Mouse (Mus musculus) embryonic facial prominence, embryonic 11.5 days (tissue): ENCODE measurements around the gene Adm2. TPM values are rescaled to one million over a fixed set of nuclear protein-coding genes. Genes with fewer than 3 reads are reported as not detected.

Experiments used
- ATAC-seq: fragments of 200-750 bp; cut with Nextera tagmentation; replicated peaks from 2 replicates; pipeline ENCODE4 v1.8.0; 2017; ENCODE audit warnings: low read depth; ENCODE audit not compliant: insufficient number of reproducible peaks, low FRiP score, low TSS enrichment
- DNase-seq: peaks from one replicate; pipeline ENCODE4 v3.0.0-alpha.2; 2015; ENCODE audit warnings: low spot score
- H3K27ac ChIP-seq: fragments of 300-500 bp; sonication (generic); replicated peaks from 2 replicates; pipeline ENCODE4 v1.5.1; 2014; ENCODE audit warnings: mild to moderate bottlenecking, low read depth, low read length, control low read depth
- H3K27me3 ChIP-seq: fragments of 300-500 bp; sonication (generic); 2 replicates; pipeline ENCODE4 v1.6.1; 2014; ENCODE audit warnings: mild to moderate bottlenecking, low read length, moderate library complexity, mixed read lengths; ENCODE audit not compliant: control insufficient read depth, insufficient read depth
- H3K36me3 ChIP-seq: fragments of 300-500 bp; sonication (generic); replicated peaks from 2 replicates; pipeline ENCODE4 v1.6.1; 2014; ENCODE audit warnings: low read depth, mild to moderate bottlenecking, low read length, moderate library complexity, mixed read lengths; ENCODE audit not compliant: control insufficient read depth, insufficient read depth
- H3K4me1 ChIP-seq: fragments of 300-500 bp; sonication (generic); 2 replicates; pipeline ENCODE4 v1.6.1; 2014; ENCODE audit warnings: low read length, mixed read lengths; ENCODE audit not compliant: control insufficient read depth, insufficient read depth
- H3K4me2 ChIP-seq: fragments of 300-500 bp; sonication (generic); 2 replicates; pipeline ENCODE4 v1.6.1; 2014; ENCODE audit warnings: low read depth, mild to moderate bottlenecking, control low read depth, low read length, moderate library complexity
- H3K4me3 ChIP-seq: fragments of 300-500 bp; sonication (generic); 2 replicates; pipeline ENCODE4 v1.5.1; 2014; ENCODE audit warnings: low read depth, low read length, control low read depth
- H3K9ac ChIP-seq: fragments of 300-500 bp; sonication (generic); replicated peaks from 2 replicates; pipeline ENCODE4 v1.6.1; 2014; ENCODE audit warnings: mild to moderate bottlenecking, control low read depth, low read length
- H3K9me3 ChIP-seq: fragments of 300-500 bp; sonication (generic); replicated peaks from 2 replicates; pipeline ENCODE4 v1.6.1; 2016; ENCODE audit warnings: mild to moderate bottlenecking, low read length, inconsistent platforms, mixed read lengths; ENCODE audit not compliant: control insufficient read depth
- WGBS: fragments of 180-500 bp; shearing (Covaris S2); extraction: QIAGEN DNeasy Blood & Tissue Kit; methylation state at CpG from one replicate; pipeline ENCODE4 v1.1.7; 2014; 5-methylcytosine and 5-hydroxymethylcytosine counted together
- polyA plus RNA-seq: library from polyadenylated mRNA; unstranded; fragments of >200 nt; fragmentation: Nextera tagmentation; extraction: Ambion mirVana; gene quantifications from 2 replicates; pipeline ENCODE4 v1.2.1, GENCODE M21; 2014

The Adm2 gene
- polyA plus RNA-seq, 1 experiment from 2014 or later = not detected

- WGBS = 86% methylated on average over 2 of the region's 2 CpGs
- Histone ChIP-seq H3K9me3 (no peaks in the 10 kb centered on the region), H3K27ac (no peak overlapping the region), H3K4me2 (no peak overlapping the region), H3K4me1 (no peaks in the 10 kb centered on the region), H3K9ac (no peak overlapping the region), H3K4me3 (no peak overlapping the region), H3K36me3 (peaks cover 8% of the 10 kb centered on the region), H3K27me3 (no peaks in the 10 kb centered on the region)
- ATAC-seq (no peak), DNase-seq (no peak)
These were observed 24.8 kb upstream of the Adm2 start for GRCm38 (mm10) chr15:89297695-89298094.

- 89% methylated on average over 13 of the region's 13 CpGs for WGBS
- H3K27me3 ChIP-seq = no peaks in the 10 kb centered on the region
- H3K36me3 ChIP-seq = peaks cover 17% of the 10 kb centered on the region
- no peak overlapping the region for H3K27ac ChIP-seq
- DNase-seq (no peak), ATAC-seq (no peak)
- no peak overlapping the region for H3K4me3 ChIP-seq
- no peaks in the 10 kb centered on the region for H3K9me3 ChIP-seq
- no peak overlapping the region for H3K4me2 ChIP-seq
- H3K9ac ChIP-seq = no peak overlapping the region
- no peaks in the 10 kb centered on the region for H3K4me1 ChIP-seq
These were observed 22.3 kb upstream of the Adm2 start for GRCm38 (mm10) chr15:89300180-89300579.

GRCm38 (mm10) chr15:89300600-89300999 lies 21.9 kb upstream of the Adm2 start:
- Histone ChIP-seq H3K4me1 (no peaks in the 10 kb centered on the region), H3K9ac (no peak overlapping the region), H3K27ac (no peak overlapping the region), H3K4me2 (no peak overlapping the region), H3K27me3 (no peaks in the 10 kb centered on the region), H3K9me3 (no peaks in the 10 kb centered on the region), H3K36me3 (peaks cover 19% of the 10 kb centered on the region), H3K4me3 (no peak overlapping the region)
- ATAC-seq = no peak
- no peak for DNase-seq
- 93% methylated on average over 8 of the region's 8 CpGs for WGBS

- Histone ChIP-seq H3K9me3 (no peaks in the 10 kb centered on the region), H3K4me1 (no peaks in the 10 kb centered on the region), H3K27ac (no peak overlapping the region), H3K4me2 (no peak overlapping the region), H3K9ac (no peak overlapping the region), H3K27me3 (no peaks in the 10 kb centered on the region), H3K36me3 (peaks cover 20% of the 10 kb centered on the region), H3K4me3 (no peak overlapping the region)
- no peak for DNase-seq
- no peak for ATAC-seq
- WGBS = 60% methylated on average over 1 of the region's 1 CpGs
These were observed 16.6 kb upstream of the Adm2 start for GRCm38 (mm10) chr15:89305966-89306365.

GRCm38 (mm10) chr15:89307461-89307860 lies 15.1 kb upstream of the Adm2 start:
- WGBS = 91% methylated on average over 13 of the region's 13 CpGs
- no peak overlapping the region for H3K4me3 ChIP-seq
- no peak overlapping the region for H3K9ac ChIP-seq
- peaks cover 16% of the 10 kb centered on the region for H3K36me3 ChIP-seq
- H3K4me2 ChIP-seq = no peak overlapping the region
- ATAC-seq (no peak), DNase-seq (no peak)
- no peaks in the 10 kb centered on the region for H3K9me3 ChIP-seq
- no peaks in the 10 kb centered on the region for H3K27me3 ChIP-seq
- no peak overlapping the region for H3K27ac ChIP-seq
- no peaks in the 10 kb centered on the region for H3K4me1 ChIP-seq

GRCm38 (mm10) chr15:89308406-89309139 lies 13.9 kb upstream of the Adm2 start:
- H3K27ac ChIP-seq = no peak overlapping the region
- no peak for ATAC-seq
- no peaks in the 10 kb centered on the region for H3K9me3 ChIP-seq
- no peak overlapping the region for H3K4me2 ChIP-seq
- DNase-seq = no peak
- H3K4me3 ChIP-seq = no peak overlapping the region
- peaks cover 14% of the 10 kb centered on the region for H3K36me3 ChIP-seq
- 0 out of 2 replicates have a peak, but pooled peaks cover 3% of the 10 kb centered on the region for H3K4me1 ChIP-seq
- 85% methylated on average over 7 of the region's 7 CpGs for WGBS
- no peaks in the 10 kb centered on the region for H3K27me3 ChIP-seq
- no peak overlapping the region for H3K9ac ChIP-seq

GRCm38 (mm10) chr15:89309962-89310498 lies 12.5 kb upstream of the Adm2 start:
- no peaks in the 10 kb centered on the region for H3K9me3 ChIP-seq
- no peak for ATAC-seq
- no peaks in the 10 kb centered on the region for H3K27me3 ChIP-seq
- 77% methylated on average over 6 of the region's 6 CpGs for WGBS
- H3K9ac ChIP-seq = no peak overlapping the region; the same call in 1 of the 2 replicates
- H3K4me1 ChIP-seq = 0 out of 2 replicates have a peak, but pooled peaks cover 4% of the 10 kb centered on the region
- H3K4me3 ChIP-seq = no peak overlapping the region
- H3K27ac ChIP-seq = no peak overlapping the region
- peaks cover 8% of the 10 kb centered on the region for H3K36me3 ChIP-seq
- no peak overlapping the region for H3K4me2 ChIP-seq
- no peak for DNase-seq

- Histone ChIP-seq H3K9ac (no peak overlapping the region), H3K4me2 (no peak overlapping the region), H3K27me3 (no peaks in the 10 kb centered on the region), H3K4me1 (0 out of 2 replicates have a peak, but pooled peaks cover 4% of the 10 kb centered on the region), H3K27ac (no peak overlapping the region), H3K9me3 (no peaks in the 10 kb centered on the region), H3K36me3 (no peaks in the 10 kb centered on the region), H3K4me3 (no peak overlapping the region)
- DNase-seq = no peak
- 80% methylated on average over 4 of the region's 4 CpGs for WGBS
- ATAC-seq = no peak
These were observed 9.2 kb upstream of the Adm2 start for GRCm38 (mm10) chr15:89313359-89313758.
